Mouse (Mus musculus) limb, embryonic 12.5 days (tissue): ENCODE measurements at regions not wholly inside any gene's neighbourhood (a gene's known extent, or its start where the extent isn't known, plus 50 kb on each side); places are given as distances from the start of the nearest gene placed in this dataset.

Experiments used
- ATAC-seq: fragments of 200-750 bp; cut with Nextera tagmentation; 2 replicates; pipeline ENCODE4 v1.8.0; 2017; ENCODE audit warnings: low read depth, moderate TSS enrichment; ENCODE audit not compliant: insufficient number of reproducible peaks, insufficient read depth, low FRiP score, low TSS enrichment
- H3K27ac ChIP-seq: fragments of 300-500 bp; sonication (generic); 2 replicates; pipeline ENCODE4 v1.5.1; 2016; ENCODE audit warnings: mild to moderate bottlenecking, moderate library complexity
- H3K27me3 ChIP-seq: fragments of 300-500 bp; sonication (generic); 2 replicates; pipeline ENCODE4 v1.6.1; 2016; ENCODE audit warnings: mild to moderate bottlenecking, moderate library complexity
- H3K36me3 ChIP-seq: fragments of 300-500 bp; sonication (generic); 2 replicates; pipeline ENCODE4 v1.6.1; 2016; ENCODE audit warnings: mild to moderate bottlenecking, moderate library complexity
- H3K4me1 ChIP-seq: fragments of 300-500 bp; sonication (generic); replicated peaks from 2 replicates; pipeline ENCODE4 v1.6.1; 2016
- H3K4me2 ChIP-seq: fragments of 300-500 bp; sonication (generic); 2 replicates; pipeline ENCODE4 v1.6.1; 2016; ENCODE audit warnings: mild to moderate bottlenecking, moderate library complexity
- H3K4me3 ChIP-seq: fragments of 300-500 bp; sonication (generic); replicated peaks from 2 replicates; pipeline ENCODE4 v1.5.1; 2016; ENCODE audit warnings: mild to moderate bottlenecking
- H3K9ac ChIP-seq: fragments of 300-500 bp; sonication (generic); replicated peaks from 2 replicates; pipeline ENCODE4 v1.6.1; 2016; ENCODE audit warnings: mild to moderate bottlenecking, moderate library complexity
- H3K9me3 ChIP-seq: fragments of 300-500 bp; sonication (generic); 2 replicates; pipeline ENCODE4 v1.6.1; 2016; ENCODE audit warnings: mild to moderate bottlenecking, moderate library complexity
- WGBS: fragments of 180-500 bp; shearing (Covaris S2); methylation state at CpG from one replicate; pipeline ENCODE4 v1.1.7; 2016; 5-methylcytosine and 5-hydroxymethylcytosine counted together

- H3K27me3 ChIP-seq: no peaks in the 10 kb centered on the region
- 82% methylated on average over 6 of the region's 6 CpGs for WGBS
- no peak for ATAC-seq
- H3K27ac ChIP-seq: no peak overlapping the region
- H3K9me3 ChIP-seq: no peaks in the 10 kb centered on the region
- peaks cover 8% of the 10 kb centered on the region for H3K4me1 ChIP-seq
- no peak overlapping the region for H3K4me3 ChIP-seq
- no peak overlapping the region for H3K4me2 ChIP-seq
- no peak overlapping the region for H3K9ac ChIP-seq
- H3K36me3 ChIP-seq: no peaks in the 10 kb centered on the region
Observed at GRCm38 (mm10) chr8:8441568-8441967, 219.5 kb downstream of the Efnb2 start.

- ATAC-seq: no peak
- 47% methylated on average over 8 of the region's 8 CpGs for WGBS
- H3K4me2 ChIP-seq: peak overlapping the region; percentile 33
- no peaks in the 10 kb centered on the region for H3K9me3 ChIP-seq
- peaks cover 8% of the 10 kb centered on the region for H3K4me1 ChIP-seq
- no peaks in the 10 kb centered on the region for H3K27me3 ChIP-seq
- H3K9ac ChIP-seq: no peak overlapping the region
- H3K36me3 ChIP-seq: no peaks in the 10 kb centered on the region
- no peak overlapping the region for H3K27ac ChIP-seq
- H3K4me3 ChIP-seq: no peak overlapping the region
Observed at GRCm38 (mm10) chr8:8440903-8441302, 220.1 kb downstream of the Efnb2 start.

GRCm38 (mm10) chr8:8426201-8426600 lies 234.8 kb downstream of the Efnb2 start:
- Histone ChIP-seq H3K27me3 (0 out of 2 replicates have a peak, but pooled peaks cover 3% of the 10 kb centered on the region), H3K4me1 (peaks cover 3% of the 10 kb centered on the region; the same call in 1 of the 2 replicates), H3K4me3 (no peak overlapping the region), H3K9ac (no peak overlapping the region), H3K36me3 (no peaks in the 10 kb centered on the region), H3K9me3 (no peaks in the 10 kb centered on the region), H3K27ac (no peak overlapping the region), H3K4me2 (no peak overlapping the region)
- ATAC-seq: no peak
- 79% methylated on average over 4 of the region's 4 CpGs for WGBS

DNA sequence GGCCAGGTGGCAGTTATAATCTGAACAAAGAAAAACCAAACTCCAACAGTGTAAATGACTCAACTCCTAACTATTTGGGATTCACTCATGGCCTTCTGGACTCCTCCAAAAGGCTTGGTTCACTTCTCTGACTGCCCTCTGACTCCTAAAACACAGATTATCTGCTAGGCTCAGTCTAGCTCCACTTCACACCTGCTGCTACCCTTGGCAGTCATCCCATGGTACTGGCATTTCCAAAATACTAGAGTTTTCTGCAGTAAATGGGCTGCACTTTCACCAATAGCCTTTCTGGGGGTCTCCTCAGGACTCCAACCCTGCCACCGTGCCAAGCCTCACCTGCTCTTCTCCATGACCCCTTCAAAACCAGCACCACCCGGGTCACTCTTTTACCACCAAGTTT lies 237.6 kb downstream of the Efnb2 start:
- no peak overlapping the region for H3K4me3 ChIP-seq
- 0 out of 2 replicates have a peak, but pooled peaks cover 3% of the 10 kb centered on the region for H3K27me3 ChIP-seq
- H3K27ac ChIP-seq: no peak overlapping the region
- ATAC-seq: no peak
- WGBS: 92% methylated on average over 2 of the region's 2 CpGs
- H3K9me3 ChIP-seq: no peaks in the 10 kb centered on the region
- no peak overlapping the region for H3K4me2 ChIP-seq
- peaks cover 9% of the 10 kb centered on the region; the same call in 1 of the 2 replicates for H3K4me1 ChIP-seq
- no peak overlapping the region for H3K9ac ChIP-seq
- H3K36me3 ChIP-seq: no peaks in the 10 kb centered on the region

DNA sequence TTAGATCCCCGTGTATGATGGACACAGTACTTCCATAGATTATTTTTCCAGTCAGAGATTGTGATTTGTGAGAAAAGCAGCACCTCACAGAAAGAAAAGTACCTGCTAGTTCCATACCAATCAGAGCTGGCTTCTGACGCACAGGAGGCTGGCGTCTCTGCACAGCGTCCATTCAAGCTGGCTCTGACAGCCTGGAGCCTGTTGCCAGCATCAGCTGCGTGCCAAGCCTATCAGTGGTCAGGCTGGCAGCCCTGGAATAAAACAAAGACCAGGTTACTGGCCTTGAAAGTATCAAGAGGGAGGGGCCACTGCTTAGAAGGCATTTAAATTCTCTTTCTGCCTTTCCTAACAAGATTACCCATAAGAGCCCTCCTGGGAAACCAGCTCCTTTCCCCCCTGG lies 239.3 kb downstream of the Efnb2 start:
- 0 out of 2 replicates have a peak, but pooled peaks cover 3% of the 10 kb centered on the region for H3K27me3 ChIP-seq
- 75% methylated on average over 5 of the region's 5 CpGs for WGBS
- H3K4me3 ChIP-seq: no peak overlapping the region
- H3K36me3 ChIP-seq: no peaks in the 10 kb centered on the region
- no peak overlapping the region for H3K4me2 ChIP-seq
- peaks cover 5% of the 10 kb centered on the region; the same call in 1 of the 2 replicates for H3K9me3 ChIP-seq
- H3K27ac ChIP-seq: no peak overlapping the region
- no peak for ATAC-seq
- H3K4me1 ChIP-seq: peaks cover 9% of the 10 kb centered on the region; the same call in 1 of the 2 replicates
- H3K9ac ChIP-seq: no peak overlapping the region

- WGBS: 82% methylated on average over 15 of the region's 15 CpGs
- Histone ChIP-seq H3K9me3 (peaks cover 5% of the 10 kb centered on the region; the same call in 1 of the 2 replicates), H3K27ac (no peak overlapping the region), H3K36me3 (no peaks in the 10 kb centered on the region), H3K4me3 (no peak overlapping the region), H3K4me1 (peaks cover 9% of the 10 kb centered on the region; the same call in 1 of the 2 replicates), H3K9ac (no peak overlapping the region), H3K4me2 (no peak overlapping the region), H3K27me3 (no peaks in the 10 kb centered on the region)
- ATAC-seq: no peak
Observed at GRCm38 (mm10) chr8:8419360-8420330, 241.4 kb downstream of the Efnb2 start.

DNA sequence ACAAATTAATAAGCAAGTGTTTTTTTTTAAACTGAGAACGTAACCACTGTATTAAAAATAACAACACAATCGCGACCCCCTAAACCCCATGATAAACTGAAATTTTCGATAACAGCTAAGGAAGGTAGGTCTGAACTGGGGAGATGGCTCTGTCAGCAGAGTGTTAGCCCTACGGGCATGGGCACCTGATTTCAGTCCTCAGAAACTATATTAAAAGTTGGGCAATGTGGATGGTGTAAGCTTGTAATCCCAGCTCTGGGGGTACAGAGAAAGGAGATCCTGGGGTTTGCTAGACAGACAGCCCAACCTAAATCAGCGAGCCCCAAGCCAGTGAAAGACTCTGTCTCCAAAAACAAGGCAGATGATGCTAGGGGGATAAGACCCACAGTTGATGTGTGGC lies 242.1 kb downstream of the Efnb2 start:
- H3K4me2 ChIP-seq: no peak overlapping the region
- ATAC-seq: no peak
- no peaks in the 10 kb centered on the region for H3K27me3 ChIP-seq
- no peaks in the 10 kb centered on the region for H3K36me3 ChIP-seq
- peaks cover 5% of the 10 kb centered on the region; the same call in 1 of the 2 replicates for H3K9me3 ChIP-seq
- no peak overlapping the region for H3K27ac ChIP-seq
- no peak overlapping the region for H3K9ac ChIP-seq
- 94% methylated on average over 6 of the region's 6 CpGs for WGBS
- peaks cover 9% of the 10 kb centered on the region; the same call in 1 of the 2 replicates for H3K4me1 ChIP-seq
- no peak overlapping the region for H3K4me3 ChIP-seq

DNA sequence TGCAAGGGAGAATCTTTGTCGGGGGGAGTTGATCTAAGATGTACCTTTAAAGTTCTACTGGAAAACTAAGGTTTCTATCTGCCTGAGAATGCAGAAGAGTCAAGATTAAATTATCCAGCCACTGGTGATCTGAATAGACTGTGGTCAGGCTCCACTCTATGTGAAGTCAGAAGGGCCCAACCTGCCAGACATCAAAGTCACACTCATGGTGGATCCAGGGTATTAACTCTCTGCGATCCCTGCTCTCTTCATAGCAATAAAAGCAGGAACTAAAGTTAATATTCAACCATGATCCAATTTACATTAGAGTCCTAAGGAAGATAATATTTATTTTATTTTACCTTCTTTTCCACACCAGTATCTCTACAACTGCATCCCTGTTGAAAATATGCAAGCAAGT lies 242.5 kb downstream of the Efnb2 start:
- Histone ChIP-seq H3K9ac (no peak overlapping the region), H3K4me2 (no peak overlapping the region), H3K9me3 (peaks cover 5% of the 10 kb centered on the region; the same call in 1 of the 2 replicates), H3K4me3 (no peak overlapping the region), H3K27ac (no peak overlapping the region), H3K27me3 (no peaks in the 10 kb centered on the region), H3K4me1 (peaks cover 9% of the 10 kb centered on the region; the same call in 1 of the 2 replicates), H3K36me3 (no peaks in the 10 kb centered on the region)
- WGBS: 91% methylated on average over 2 of the region's 2 CpGs
- no peak for ATAC-seq

DNA sequence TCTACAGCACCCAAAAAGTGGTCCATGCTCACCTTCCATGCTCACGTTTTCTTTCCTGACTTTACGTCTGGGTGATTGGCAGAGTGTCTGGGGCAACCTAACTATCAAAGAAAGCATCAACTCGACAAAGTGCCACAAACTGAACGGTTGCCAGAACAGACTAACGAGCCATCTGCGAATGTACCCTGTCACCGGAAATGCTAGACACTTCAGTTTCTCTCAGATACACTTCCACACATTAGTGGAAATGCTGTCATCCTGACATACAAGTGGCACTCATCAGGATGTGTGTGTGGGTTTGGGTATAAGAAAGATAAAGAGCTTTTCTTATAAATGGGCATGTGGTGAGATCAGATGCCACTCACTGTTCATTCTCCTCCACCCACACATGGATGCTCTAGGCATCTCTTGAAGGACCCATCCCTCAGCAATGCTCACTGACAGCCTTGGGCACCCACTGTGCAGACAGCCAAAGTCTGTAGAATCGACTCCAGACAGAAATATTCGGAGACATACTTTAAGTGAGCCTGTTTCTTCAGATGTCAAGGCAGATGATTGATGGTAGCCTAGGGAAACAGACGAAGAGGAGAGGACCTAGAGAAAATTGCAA lies 244.8 kb downstream of the Efnb2 start:
- Histone ChIP-seq H3K4me3 (no peak overlapping the region), H3K36me3 (no peaks in the 10 kb centered on the region), H3K9me3 (peaks cover 5% of the 10 kb centered on the region; the same call in 1 of the 2 replicates), H3K27ac (no peak overlapping the region), H3K4me2 (no peak overlapping the region), H3K9ac (no peak overlapping the region), H3K27me3 (no peaks in the 10 kb centered on the region), H3K4me1 (peaks cover 5% of the 10 kb centered on the region; the same call in 1 of the 2 replicates)
- 59% methylated on average over 10 of the region's 10 CpGs for WGBS
- ATAC-seq: no peak

DNA sequence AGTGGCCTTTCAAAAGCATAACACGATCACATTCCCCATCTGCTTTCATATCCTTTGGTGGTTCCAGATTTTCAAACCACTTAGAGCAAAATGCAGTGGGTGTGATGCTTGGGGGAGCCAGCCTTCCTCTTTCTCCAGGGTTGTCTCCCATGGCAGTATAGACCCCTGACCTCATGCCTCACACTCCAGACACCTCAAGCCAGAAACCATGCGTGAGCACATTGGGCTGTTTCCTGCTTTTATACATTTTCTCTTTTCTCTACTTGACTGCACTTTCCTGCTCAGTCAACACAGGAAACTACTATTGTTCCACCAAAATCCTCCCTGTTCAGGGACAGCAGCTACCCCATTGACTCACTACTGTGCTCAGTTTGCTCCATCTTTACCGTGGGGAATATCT lies 253.7 kb downstream of the Efnb2 start:
- 83% methylated on average over 3 of the region's 3 CpGs for WGBS
- no peaks in the 10 kb centered on the region for H3K4me1 ChIP-seq
- no peak overlapping the region for H3K4me3 ChIP-seq
- ATAC-seq: no peak
- H3K9me3 ChIP-seq: peaks cover 3% of the 10 kb centered on the region; the same call in 1 of the 2 replicates
- no peak overlapping the region for H3K4me2 ChIP-seq
- no peaks in the 10 kb centered on the region for H3K27me3 ChIP-seq
- H3K36me3 ChIP-seq: no peaks in the 10 kb centered on the region
- H3K9ac ChIP-seq: no peak overlapping the region
- no peak overlapping the region for H3K27ac ChIP-seq

DNA sequence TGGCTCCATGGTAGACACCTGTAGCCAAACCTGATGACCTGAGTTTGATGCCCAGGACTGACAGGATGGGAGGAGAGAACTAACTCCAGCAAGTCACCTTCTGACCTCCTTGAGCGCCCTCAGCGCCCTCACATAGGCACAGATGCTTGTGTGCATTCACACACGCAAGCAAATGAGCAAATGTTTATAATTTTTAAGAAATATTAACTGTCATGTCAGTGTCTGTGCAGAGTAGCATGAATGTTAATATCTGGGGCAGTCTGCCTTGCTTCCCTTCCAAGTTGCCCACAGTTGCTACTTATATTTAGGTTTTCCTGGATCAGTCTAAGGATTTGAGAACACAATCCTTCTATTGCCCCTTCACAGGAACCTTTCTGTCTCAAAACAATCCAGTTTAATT lies 257.6 kb downstream of the Efnb2 start:
- H3K27ac ChIP-seq: no peak overlapping the region
- no peak overlapping the region for H3K4me3 ChIP-seq
- H3K36me3 ChIP-seq: no peaks in the 10 kb centered on the region
- no peaks in the 10 kb centered on the region for H3K27me3 ChIP-seq
- no peaks in the 10 kb centered on the region for H3K4me1 ChIP-seq
- WGBS: 75% methylated on average over 3 of the region's 3 CpGs
- H3K9me3 ChIP-seq: no peaks in the 10 kb centered on the region
- H3K9ac ChIP-seq: no peak overlapping the region
- no peak overlapping the region for H3K4me2 ChIP-seq
- ATAC-seq: no peak
